Mouse (Mus musculus) ES-Bruce4 (cell line): ENCODE data around the gene Uxs1. TPM values are rescaled to one million over a fixed set of nuclear protein-coding genes. Genes with fewer than 3 reads are reported as not detected.
A peak's percentile ranks its signal among the peaks of the same experiment; 100 is the strongest.

Experiments
- H3K27ac ChIP-seq: 2 replicates; pipeline ENCODE4 v1.5.1; 2012; ENCODE audit warnings: low read length, inconsistent platforms; ENCODE audit not compliant: insufficient read depth
- H3K27me3 ChIP-seq: 2 replicates; pipeline ENCODE4 v1.6.1; 2012; ENCODE audit warnings: mild to moderate bottlenecking, low read length, inconsistent platforms; ENCODE audit not compliant: control insufficient read depth, poor library complexity, insufficient read depth, severe bottlenecking
- H3K36me3 ChIP-seq: 2 replicates; pipeline ENCODE4 v1.6.1; 2012; ENCODE audit warnings: inconsistent platforms, mild to moderate bottlenecking, low read length, moderate library complexity; ENCODE audit not compliant: control insufficient read depth, poor library complexity, insufficient read depth, severe bottlenecking
- H3K4me1 ChIP-seq: one replicate; pipeline ENCODE4 v1.8.1; 2011; ENCODE audit warnings: low read length; ENCODE audit not compliant: control insufficient read depth, insufficient read depth
- H3K4me3 ChIP-seq: 2 replicates; pipeline ENCODE4 v1.5.1; 2011; ENCODE audit warnings: low read depth, mild to moderate bottlenecking, low read length
- H3K9ac ChIP-seq: 2 replicates; pipeline ENCODE4 v1.6.1; 2012; ENCODE audit warnings: low read depth, mild to moderate bottlenecking, inconsistent platforms; ENCODE audit not compliant: poor library complexity, severe bottlenecking
- H3K9me3 ChIP-seq: replicated peaks from 2 replicates; pipeline ENCODE4 v1.6.1; 2012; ENCODE audit warnings: mild to moderate bottlenecking, low read length, inconsistent platforms; ENCODE audit not compliant: control insufficient read depth, poor library complexity, insufficient read depth, severe bottlenecking
- CTCF ChIP-seq: IDR thresholded peaks from one replicate; pipeline ENCODE4 v1.8.1; 2011; ENCODE audit warnings: low read depth, low read length
- EP300 ChIP-seq: IDR thresholded peaks from 2 replicates; pipeline ENCODE4 v1.6.1; 2011; ENCODE audit warnings: low read depth, low read length; ENCODE audit not compliant: insufficient read depth
- POLR2A ChIP-seq: IDR thresholded peaks from one replicate; pipeline ENCODE4 v1.8.1; 2011; ENCODE audit warnings: low read length; ENCODE audit not compliant: insufficient read depth
- polyA plus RNA-seq: library from polyadenylated mRNA; stranded (reverse); fragments of >200 nt; gene quantifications from 2 replicates; pipeline ENCODE4 v1.2.4, GENCODE M21; 2011; ENCODE audit warnings: low read depth; ENCODE audit not compliant: missing spikeins, insufficient read depth, insufficient read length

The Uxs1 gene
- polyA plus RNA-seq, 1 experiment, result 24.4 TPM

DNA sequence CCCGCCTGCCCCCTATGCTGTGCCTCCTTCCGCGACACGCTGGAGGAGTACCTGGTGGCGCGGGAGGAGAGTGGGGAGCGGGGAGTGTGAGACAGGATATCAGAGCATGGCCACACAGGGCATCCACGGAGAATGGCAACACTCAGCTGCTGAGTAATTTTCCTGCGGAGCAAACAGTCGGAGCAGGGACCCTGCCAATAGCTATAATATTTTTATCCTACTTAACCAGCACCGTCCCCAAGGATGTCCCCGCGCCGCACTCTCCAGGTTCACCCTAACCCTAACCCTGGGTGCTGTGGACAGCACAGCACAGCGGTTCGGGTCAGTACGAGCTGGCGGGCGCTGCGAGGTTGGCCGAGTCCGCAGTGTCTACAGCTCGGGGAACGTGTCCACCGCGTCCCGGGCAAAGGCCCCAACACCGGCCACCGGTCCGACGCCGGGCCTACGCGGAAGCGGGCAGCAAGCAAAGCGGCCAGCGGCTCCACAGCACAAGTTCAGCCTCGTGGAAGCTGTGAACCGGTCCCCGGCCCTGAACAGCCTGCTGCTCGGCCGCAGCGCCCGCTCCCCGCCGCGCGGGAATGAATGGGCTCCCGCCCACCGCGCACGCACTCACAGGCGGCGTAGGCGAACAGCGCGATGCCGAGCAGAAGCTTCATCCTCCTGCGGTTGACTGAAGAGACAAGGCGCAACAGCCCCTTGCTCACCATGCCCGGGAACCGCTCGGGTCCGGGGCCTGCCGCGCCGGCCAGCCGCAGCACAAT lies 418 bp downstream of the Uxs1 start:
- H3K9me3 ChIP-seq, result no peaks in the 10 kb centered on the region
- peak; percentile 70 for TF ChIP-seq POLR2A
- TF ChIP-seq EP300, result no peak
- TF ChIP-seq CTCF, result no peak
- H3K27me3 ChIP-seq, result no peaks in the 10 kb centered on the region
- H3K9ac ChIP-seq, result peak overlapping the region; percentile 72
- no peaks in the 10 kb centered on the region for H3K4me1 ChIP-seq
- H3K36me3 ChIP-seq, result no peaks in the 10 kb centered on the region
- H3K27ac ChIP-seq, result no peak overlapping the region
- peak overlapping the region; percentile 77 for H3K4me3 ChIP-seq

DNA sequence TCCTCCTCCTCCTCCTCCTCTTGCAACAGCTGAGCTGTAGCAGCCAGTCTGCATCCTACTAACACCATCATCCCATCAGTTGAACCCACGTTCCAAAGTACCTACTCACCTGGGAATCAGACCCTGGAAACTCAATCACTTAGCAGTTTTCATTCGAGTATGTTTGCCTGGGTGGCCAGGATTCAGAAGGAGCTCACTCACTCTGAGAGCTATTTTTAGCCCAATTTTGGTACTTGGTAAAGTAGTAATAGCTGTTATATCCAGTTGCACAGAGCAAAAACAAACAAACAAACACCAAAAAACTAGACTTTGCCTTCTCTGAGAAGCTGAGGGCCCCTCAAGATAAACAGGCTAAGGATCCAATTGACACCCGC lies 985 bp downstream of the Uxs1 start:
- Histone ChIP-seq H3K4me1 (no peaks in the 10 kb centered on the region), H3K9ac (peak overlapping the region; percentile 72), H3K27ac (no peak overlapping the region), H3K27me3 (no peaks in the 10 kb centered on the region), H3K4me3 (peak overlapping the region; percentile 77), H3K9me3 (no peaks in the 10 kb centered on the region), H3K36me3 (no peaks in the 10 kb centered on the region)
- TF ChIP-seq POLR2A (no peak), EP300 (no peak), CTCF (no peak)

DNA sequence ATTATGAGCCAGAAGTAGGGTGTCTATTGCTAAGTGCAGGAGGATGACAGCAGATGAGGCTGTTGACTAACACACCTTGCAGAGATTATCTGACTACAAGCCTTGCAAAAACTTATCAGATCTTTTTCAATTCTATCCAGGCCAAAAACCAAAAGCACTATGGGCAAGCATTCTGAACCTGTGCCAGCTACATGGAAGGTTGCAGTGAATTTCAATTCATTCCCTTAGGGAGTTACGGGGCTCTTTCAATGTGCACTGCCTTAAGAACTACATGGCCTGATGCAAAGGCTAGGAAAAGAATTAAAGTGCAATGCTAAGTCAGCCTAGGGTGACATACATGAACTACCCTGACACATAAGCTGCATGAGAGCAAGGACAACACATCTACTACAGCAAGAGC lies 4.2 kb downstream of the Uxs1 start:
- H3K9me3 ChIP-seq, result no peaks in the 10 kb centered on the region
- H3K36me3 ChIP-seq, result no peaks in the 10 kb centered on the region
- H3K27ac ChIP-seq, result no peak overlapping the region
- no peak for TF ChIP-seq EP300
- H3K4me3 ChIP-seq, result no peak overlapping the region
- H3K4me1 ChIP-seq, result no peaks in the 10 kb centered on the region
- H3K27me3 ChIP-seq, result no peaks in the 10 kb centered on the region
- H3K9ac ChIP-seq, result no peak overlapping the region

DNA sequence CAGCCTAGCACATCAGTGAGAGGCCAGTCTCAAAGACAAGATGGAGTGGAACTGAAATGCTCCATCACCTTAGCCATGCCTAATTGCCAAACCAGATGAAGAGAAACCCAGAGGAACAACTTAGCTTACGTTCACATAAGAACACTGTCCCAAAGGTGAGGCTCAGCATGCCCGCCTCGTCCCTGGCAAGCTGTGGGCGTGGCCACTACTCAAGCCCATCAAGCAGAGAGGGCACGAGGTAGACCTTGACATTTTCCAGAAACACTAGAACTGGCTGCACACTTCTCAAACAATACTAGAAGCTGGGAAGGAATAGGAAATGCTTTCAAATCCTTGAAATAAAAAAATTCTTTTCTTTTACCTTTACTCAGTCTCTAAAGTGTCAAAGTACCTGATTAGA lies 5.0 kb downstream of the Uxs1 start:
- Histone ChIP-seq H3K9me3 (no peaks in the 10 kb centered on the region), H3K9ac (no peak overlapping the region), H3K4me1 (no peaks in the 10 kb centered on the region), H3K27ac (no peak overlapping the region), H3K27me3 (no peaks in the 10 kb centered on the region), H3K36me3 (no peaks in the 10 kb centered on the region), H3K4me3 (no peak overlapping the region)
- no peak for TF ChIP-seq CTCF
- TF ChIP-seq EP300, result no peak
- no peak for TF ChIP-seq POLR2A

DNA sequence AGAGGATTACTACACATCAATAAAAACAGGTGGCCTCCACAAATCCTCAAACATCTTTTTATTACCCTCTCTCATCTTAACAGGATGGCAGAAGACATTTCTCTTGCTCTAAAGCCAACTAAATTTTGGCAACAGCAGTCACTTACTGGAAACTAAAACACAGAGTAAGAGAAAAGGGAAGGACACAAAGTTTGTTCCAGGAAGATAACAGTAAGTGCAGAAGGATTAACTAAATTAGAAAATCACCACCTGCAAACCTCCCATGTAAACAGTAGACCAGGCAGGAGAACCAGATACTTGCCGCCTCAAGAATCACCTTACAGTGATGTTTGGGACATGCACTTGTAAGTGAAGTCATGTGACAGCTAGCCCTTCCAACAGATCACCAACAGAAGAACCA lies 5.8 kb downstream of the Uxs1 start:
- Histone ChIP-seq H3K9me3 (no peaks in the 10 kb centered on the region), H3K27ac (no peak overlapping the region), H3K36me3 (no peaks in the 10 kb centered on the region), H3K27me3 (no peaks in the 10 kb centered on the region), H3K4me3 (no peak overlapping the region), H3K9ac (no peak overlapping the region), H3K4me1 (no peaks in the 10 kb centered on the region)
- TF ChIP-seq POLR2A (no peak), CTCF (no peak), EP300 (no peak)

DNA sequence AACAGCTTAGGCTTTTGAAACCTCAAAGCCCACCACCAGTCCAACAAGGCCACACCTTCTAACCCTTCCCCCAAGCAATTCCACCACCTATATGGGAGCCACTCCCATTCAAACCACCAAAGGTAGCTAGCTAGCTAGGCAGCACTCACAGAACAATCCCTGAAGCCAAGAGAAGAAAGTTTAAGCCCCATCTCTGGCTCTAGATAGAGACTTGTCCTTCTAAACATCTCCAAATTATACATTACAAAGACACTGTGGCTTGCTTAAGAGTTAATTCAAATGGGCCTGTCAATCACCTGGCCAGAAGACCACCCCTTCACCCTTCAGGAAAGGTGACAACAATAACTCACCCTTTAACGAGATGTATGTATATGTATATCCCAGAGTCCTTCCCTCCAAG lies 7.0 kb downstream of the Uxs1 start:
- Histone ChIP-seq H3K36me3 (no peaks in the 10 kb centered on the region), H3K4me3 (no peak overlapping the region), H3K4me1 (no peaks in the 10 kb centered on the region), H3K27ac (peak overlapping the region; percentile 12), H3K9ac (no peak overlapping the region), H3K27me3 (no peaks in the 10 kb centered on the region), H3K9me3 (no peaks in the 10 kb centered on the region)
- TF ChIP-seq POLR2A, result no peak
